Mouse (Mus musculus): ENCODE results near the gene Cldnd2.
"Not testable (repeated sequence)": the region's sequence is repeated elsewhere in the genome, so short reads cannot be mapped to it uniquely, and the experiment has no call there.

Gene Cldnd2

DNA sequence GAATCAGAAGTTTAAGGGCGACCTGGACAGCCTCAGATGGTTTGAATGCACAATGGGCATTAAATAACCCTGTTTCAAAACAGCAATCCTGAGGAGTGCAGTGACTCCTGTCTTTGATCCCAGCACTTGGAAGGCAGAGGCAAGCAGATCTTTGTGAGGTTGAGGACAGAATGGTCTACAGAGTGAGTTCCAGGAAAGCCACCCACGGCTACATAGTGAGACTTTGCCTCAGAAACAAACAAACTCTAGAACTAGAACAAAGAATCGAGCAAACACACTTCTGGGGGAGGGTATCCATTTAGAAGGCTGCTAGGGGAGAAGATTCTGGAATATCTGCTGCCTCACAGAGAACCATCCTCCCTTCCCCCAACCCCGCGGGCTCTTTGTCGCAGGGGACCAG is at the start of gene Cldnd2:
TSS of gene Cldnd2 (plus strand) at position 301 of the 400 bp plus-strand sequence.
- no peak for DNase-seq

- DNase-seq, result no peak
Observed at GRCm38 (mm10) chr7:43392349-43393121, 48.0 kb upstream of the Cldnd2 start.

GRCm38 (mm10) chr7:43399501-43399900 is 41.1 kb upstream of the Cldnd2 start:
- no peak for DNase-seq

DNA sequence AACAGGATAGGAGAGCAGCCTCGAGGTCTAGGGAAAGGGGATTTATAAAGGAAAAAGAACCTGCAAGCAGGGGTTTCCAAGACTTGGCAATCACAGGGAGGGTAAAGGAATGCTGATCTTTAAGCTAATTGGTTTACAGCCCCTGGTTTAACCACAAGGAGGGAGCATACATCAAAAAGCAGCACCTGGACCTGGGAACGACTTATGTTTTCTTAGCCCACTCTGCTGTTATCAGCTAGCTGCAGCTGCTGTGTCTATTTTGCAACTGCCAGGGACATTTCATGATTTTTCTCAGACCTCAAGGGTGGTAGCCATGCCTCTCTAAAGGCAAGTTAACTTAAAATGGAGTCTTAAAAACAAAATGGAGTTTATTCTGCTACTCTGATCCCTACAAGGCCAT is 37.9 kb upstream of the Cldnd2 start:
- no peak for DNase-seq

DNA sequence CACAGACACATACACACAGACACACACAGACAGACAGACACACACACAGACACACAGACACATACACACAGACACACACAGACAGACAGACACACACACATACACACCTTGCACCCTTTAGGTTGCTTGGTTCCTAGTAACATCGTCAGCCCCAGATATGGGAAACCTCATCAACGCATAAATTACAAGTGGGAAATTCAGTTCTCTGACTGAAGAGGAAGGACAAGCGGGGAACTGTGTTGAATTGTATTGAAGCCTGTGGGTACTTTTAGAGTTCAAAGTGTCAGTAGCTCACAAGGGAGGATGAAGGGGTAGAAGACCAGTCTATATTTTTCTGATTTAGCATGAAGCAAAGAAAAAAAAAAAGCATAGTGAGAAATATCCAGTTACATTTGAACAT is 33.0 kb upstream of the Cldnd2 start:
- no peak for DNase-seq

DNA sequence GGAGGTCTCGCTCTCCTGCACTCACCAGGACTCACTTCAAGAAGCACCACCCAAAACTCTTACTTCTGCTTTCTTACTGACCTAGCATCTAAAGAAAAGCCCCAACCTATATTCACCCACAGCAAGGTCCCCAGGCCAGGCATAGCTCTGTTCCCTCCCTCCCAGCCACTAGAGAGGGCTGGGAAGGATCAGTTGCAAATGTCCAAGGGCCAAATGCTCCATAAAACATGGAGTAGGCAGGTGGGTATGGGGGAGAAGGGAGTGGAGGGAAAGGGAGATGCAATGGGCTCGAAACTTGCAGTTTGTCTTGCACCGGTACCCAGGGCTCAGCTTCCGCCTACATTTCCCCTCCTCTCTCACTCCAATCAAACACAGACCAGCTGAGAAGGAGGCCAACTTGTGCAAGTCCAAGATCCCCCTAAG is 32.4 kb upstream of the Cldnd2 start, which contains the start of gene Siglecg:
TSS of gene Siglecg (plus strand) at position 74 of the 423 bp plus-strand sequence.
- DNase-seq, result no peak

DNA sequence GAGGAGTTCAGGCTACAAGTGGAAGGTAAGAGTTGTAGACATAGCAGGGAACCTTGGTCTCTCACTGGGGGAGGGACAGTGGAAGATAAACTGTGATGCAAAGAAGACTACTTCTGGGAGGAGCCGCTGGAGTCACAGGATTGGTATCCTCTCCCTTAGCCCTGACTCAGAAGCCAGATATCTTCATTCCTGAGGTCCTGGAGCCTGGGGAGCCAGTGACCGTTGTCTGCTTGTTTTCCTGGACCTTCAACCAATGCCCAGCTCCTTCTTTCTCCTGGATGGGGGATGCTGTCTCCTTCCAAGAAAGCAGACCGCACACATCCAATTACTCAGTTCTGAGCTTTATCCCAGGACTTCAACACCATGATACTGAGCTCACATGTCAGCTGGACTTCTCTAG is 31.5 kb upstream of the Cldnd2 start:
- DNase-seq, result no peak

DNA sequence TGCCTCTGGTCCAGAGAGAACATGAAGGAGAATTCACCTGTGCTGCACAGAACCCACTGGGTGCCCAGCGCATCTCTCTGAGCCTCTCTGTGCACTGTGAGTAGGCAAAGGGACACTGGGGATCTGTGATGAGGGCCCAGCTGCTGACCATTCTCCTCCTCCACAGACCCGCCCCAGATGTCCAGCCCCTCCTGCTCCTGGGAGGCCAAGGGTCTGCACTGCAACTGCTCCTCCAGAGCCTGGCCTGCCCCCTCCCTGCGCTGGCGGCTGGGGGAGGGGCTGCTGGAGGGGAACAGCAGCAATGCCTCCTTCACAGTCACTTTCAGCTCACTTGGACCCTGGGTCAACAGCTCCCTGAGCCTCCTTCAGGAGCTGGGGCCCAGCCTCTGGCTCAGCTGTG is 28.9 kb upstream of the Cldnd2 start:
- DNase-seq, result not testable (repeated sequence)

DNA sequence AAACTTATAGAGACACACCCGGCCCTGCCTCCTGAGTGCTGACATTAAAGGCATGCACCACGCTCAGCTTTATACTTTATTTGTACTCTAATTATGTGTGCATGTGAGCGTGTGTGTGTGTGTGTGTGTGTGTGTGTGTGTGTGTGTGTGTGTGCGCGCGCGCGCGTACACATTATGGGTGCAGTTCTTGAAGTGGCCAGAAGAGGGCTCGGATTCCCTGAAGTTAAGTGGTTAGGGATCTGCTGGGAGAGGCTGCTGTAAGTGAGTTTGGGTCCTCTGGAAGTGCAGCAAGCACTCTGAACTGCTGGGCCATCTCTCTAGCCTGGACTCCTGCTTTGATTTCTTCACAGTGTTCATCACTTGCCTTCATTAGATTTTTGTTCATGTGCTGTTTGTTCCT is 23.3 kb upstream of the Cldnd2 start:
- DNase-seq, result no peak

DNA sequence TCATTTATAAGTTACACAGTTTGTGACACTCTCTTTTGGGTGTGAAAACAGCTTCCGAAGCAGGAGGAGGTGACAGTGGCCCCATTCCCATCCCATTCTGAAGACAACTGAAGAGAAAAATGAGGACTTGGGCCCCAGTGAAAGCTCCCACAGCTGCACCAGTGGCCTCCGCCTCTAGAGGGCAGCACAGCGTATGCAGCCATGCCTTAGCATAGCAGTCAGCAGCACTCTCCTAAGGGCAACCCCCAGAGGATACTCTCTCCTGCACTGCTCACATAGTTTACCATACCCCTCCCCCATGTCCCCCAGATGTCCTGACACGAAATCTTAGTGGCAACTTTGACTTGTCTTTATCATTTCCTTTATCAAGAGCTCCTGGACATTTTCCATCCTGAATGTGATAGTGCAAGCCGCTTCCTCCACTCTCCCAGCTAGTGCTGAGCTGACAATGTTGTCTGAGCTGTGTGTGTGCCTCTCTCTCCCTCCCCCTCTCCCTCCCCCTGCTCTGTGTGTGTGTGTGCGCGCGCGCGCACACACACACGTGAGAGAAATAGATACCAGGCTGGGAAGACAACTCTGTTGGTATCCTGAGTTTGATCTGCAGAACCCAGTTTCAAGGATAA is 17.5 kb upstream of the Cldnd2 start:
- peak; percentile 70 to 78 for DNase-seq

GRCm38 (mm10) chr7:43423991-43424625 is 16.5 kb upstream of the Cldnd2 start:
- no peak for DNase-seq

- DNase-seq, result no peak
Observed at GRCm38 (mm10) chr7:43427406-43427805, 13.2 kb upstream of the Cldnd2 start, which contains the start of gene Lim2. Lim2 (plus strand) TSS chr7:43427670.

GRCm38 (mm10) chr7:43429500-43429899 is 11.1 kb upstream of the Cldnd2 start:
- DNase-seq, result no peak

- DNase-seq, result no peak
Observed at GRCm38 (mm10) chr7:43432891-43433290, 7.7 kb upstream of the Cldnd2 start.

DNA sequence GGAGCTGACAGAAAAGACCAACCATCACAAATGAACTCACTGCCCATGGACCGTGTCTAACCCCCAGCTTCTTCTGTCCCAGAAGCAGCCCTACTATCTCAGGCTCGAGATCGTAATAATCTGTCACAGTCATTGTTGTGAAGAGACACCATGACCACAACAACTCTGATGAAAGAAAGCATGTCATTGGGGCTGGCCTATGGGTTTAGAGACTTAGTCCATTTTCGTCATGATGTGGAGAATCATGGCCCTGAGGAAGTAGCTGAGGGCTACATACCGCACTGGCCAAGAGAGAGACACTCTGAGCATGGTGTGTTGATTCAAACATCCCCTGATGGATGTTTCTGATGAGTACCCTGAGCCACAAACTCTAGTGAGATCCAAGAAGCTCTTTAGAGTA is 5.9 kb upstream of the Cldnd2 start:
- no peak for DNase-seq

GRCm38 (mm10) chr7:43436341-43437255 is 4.0 kb upstream of the Cldnd2 start, which contains the start of gene Nkg7:
Nkg7 (plus strand) TSS chr7:43437073.
- no peak for DNase-seq

GRCm38 (mm10) chr7:43438611-43439010 is 2.0 kb upstream of the Cldnd2 start:
- DNase-seq, result no peak

- DNase-seq, result no peak
Observed at GRCm38 (mm10) chr7:43441071-43441470, 489 bp downstream of the Cldnd2 start.

DNA sequence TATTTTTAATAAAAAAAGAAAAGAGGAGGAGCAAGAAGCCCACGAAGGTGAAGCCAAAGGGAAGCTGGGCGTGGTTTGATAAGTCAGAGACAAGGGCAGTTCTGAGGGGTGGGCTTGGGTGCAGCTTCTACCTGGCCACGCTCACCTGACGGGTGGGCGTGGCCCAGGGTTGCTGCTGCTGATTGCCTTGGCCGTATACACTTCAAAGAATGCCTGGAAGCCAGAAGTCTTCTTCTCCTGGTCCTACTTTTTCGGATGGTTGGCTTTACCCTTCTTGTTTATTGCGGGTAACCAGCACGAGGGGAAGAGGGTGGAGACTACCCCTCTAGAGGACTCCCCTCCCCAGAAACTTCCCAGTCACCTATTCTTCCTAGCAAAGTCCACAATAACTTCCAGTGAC is 2.1 kb downstream of the Cldnd2 start:
- no peak for DNase-seq

DNA sequence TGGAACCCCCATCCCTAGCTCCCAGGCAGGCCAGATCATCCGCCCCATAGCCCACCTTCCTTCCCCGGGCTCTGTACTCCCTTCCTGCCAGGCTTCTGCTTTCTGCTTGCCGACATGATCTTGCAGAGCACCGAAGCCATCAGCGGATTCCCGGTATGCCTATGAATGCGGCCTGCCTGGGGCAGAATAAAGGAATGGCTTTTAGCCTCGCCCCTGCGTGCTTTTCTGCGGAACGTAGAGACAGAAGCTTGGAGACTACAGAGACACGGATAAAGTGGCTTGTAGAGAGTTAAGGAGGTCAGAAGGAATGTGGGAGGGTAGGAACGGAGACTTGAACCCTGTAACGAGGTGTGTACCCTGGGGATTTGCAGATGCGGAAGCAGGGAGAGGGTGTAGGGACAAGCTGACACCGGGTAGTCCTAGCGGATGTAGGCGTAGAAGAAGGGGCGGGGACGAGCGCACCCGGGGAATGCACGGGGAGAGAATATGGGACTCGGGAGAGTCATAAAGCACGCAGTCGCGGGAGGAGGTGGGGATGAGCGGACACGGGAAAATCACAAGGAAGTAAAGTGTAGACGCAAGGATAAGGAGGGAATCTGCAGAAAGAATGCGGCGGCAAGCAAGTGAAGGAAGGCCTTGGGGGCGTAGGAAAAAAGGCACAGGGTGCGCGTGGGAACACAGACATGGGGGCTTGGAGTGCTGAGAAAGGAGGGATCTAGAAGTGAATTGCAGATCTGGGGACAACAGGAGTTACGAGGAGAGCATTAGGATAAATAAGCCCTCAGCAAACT is 2.7 kb downstream of the Cldnd2 start:
- DNase-seq, result peak; percentile 79 to 83

DNA sequence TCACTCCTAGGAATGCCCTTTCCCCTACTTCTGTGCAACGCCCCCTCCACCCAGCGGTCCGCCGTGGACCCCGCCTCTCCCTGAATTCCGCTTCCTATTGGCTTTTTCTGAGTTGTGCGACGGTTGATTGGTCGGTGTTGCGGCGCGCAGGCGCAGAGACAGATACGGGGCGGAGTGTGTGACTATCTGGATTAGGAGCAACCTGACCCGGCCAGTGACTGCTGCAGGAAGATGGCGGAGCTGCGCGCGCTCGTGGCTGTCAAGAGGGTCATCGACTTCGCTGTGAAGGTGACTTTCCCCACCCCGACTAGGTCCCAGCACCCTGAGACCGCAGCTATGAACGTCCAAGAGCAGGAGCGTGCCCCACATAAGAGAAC is 3.3 kb downstream of the Cldnd2 start, which contains the start of the genes Etfb and Gm45233:
TSS of gene Etfb (plus strand) at position 167 of the 377 bp plus-strand sequence.
TSS of gene Gm45233 (plus strand) at position 212 of the 377 bp plus-strand sequence.
- peak; percentile 87 to 91 for DNase-seq

GRCm38 (mm10) chr7:43447801-43448200 is 7.2 kb downstream of the Cldnd2 start:
- DNase-seq, result no peak

All from thymus, postnatal 36 days (tissue).